Mouse (Mus musculus) liver, adult 10 weeks (tissue): ENCODE results near the gene Gm6465. TPM values are rescaled to one million over a fixed set of nuclear protein-coding genes. Genes with fewer than 3 reads are reported as not detected.

ENCODE experiments used
- polyA plus RNA-seq: library from polyadenylated mRNA; stranded (reverse); fragments of 350-450 nt; fragmentation: Illumina TruSeq; extraction: RNeasy Lipid Tissue Mini Kit (QIAGEN cat#74804); gene quantifications from one replicate; pipeline ENCODE4 v1.2.3, GENCODE M21; 2014; ENCODE audit warnings: low read depth, low replicate concordance

The Gm6465 gene
- polyA plus RNA-seq, result not detected

DNA sequence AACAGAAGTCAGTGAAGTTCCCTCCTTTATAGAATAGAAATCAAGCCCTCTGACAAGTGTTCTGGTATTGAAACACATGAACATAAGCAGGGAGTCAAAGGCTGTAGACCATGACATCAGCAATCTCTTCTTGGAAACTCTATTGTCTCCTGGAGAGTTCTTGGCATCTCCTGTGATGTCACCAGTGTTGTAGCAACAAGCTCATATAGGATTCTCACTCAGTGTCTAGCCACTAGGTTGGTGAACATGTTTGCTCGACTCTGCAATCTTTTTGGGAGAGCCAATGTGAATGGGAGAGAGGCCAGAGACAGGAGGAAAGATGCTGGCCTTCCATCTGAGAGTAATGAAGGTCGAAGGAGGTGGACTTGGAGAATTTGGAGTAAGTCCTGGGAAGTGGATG lies at the start of gene Gm6465:
Gene Gm6465 (plus strand): TSS at position 301 of the 400 bp plus-strand sequence.

Other genes with a start within 250 kb of the Gm6465 start
- not detected for gene Gm8922, start 163.6 kb upstream of the Gm6465 start, polyA plus RNA-seq
- gene Gm8926, start 75.0 kb upstream of the Gm6465 start, polyA plus RNA-seq, result not detected
- gene 4933402N22Rik, start 72.5 kb downstream of the Gm6465 start, polyA plus RNA-seq, result not detected